Comparison of ENCODE assay signal across 7 mouse cellular contexts in the genomic region with DNA sequence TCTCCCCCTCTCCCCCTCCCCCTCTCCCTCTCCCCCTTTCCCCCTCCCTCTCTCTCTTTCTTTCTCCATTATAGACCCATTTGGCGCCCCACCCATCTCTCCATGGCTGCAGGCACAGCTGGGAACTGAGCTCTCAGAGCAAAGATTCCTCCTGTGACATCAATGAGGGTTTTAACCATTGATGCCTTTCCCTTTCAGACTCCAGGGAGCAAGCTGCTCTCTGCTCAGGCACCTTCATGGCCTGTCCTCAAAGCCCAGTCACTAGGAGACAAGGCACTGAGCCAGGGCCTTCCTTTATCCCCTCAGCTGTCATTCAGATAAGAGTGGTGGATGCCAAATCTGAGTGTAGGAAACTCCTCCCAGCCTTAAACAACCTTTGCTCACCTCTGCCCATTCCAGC. TPM values are rescaled to one million over a fixed set of nuclear protein-coding genes. Genes with fewer than 3 reads are reported as not detected.
A peak's percentile ranks its signal among the peaks of the same experiment; 100 is the strongest.
DNase-seq lines count a peak whose midpoint lies in the region; ATAC-seq lines count a peak whose summit lies in the region.

No protein-coding gene starts in this region.

- 0 out of 2 replicates have a peak overlapping the region, but pooled peaks have one; percentile 61 for H3K27ac ChIP-seq in neural tube, embryonic 15.5 days (replicated peaks)

- no peaks in the 10 kb centered on the region for H3K9me3 ChIP-seq in neural tube, embryonic 15.5 days (replicated peaks)

- peak; percentile 72 for ATAC-seq in neural tube, embryonic 15.5 days (ENCODE audit: low FRiP score)
- no peak for ATAC-seq in megakaryocyte, adult 5-6 weeks (ENCODE audit: poor library complexity, severe bottlenecking)

- no peaks in the 10 kb centered on the region for H3K27me3 ChIP-seq in neural tube, embryonic 15.5 days (replicated peaks)

- no peak overlapping the region for H3K4me2 ChIP-seq in neural tube, embryonic 15.5 days

- H3K4me3 ChIP-seq in neural tube, embryonic 15.5 days (replicated peaks) = no peak overlapping the region

- H3K9ac ChIP-seq in neural tube, embryonic 15.5 days (replicated peaks) = no peak overlapping the region

- DNase-seq in urinary bladder, postnatal 14 days (ENCODE audit: low spot score) = peak; percentile 5
- no peak for DNase-seq in urinary bladder, adult 2 months (ENCODE audit: low spot score)
- peak; percentile 77 for DNase-seq in heart, adult 8-10 months (ENCODE audit: low spot score)
- peak; percentile 36 to 52 for DNase-seq in kidney, postnatal 25 days
- DNase-seq in frontal cortex, postnatal 25 days (ENCODE audit: low spot score in 2 of 2) = no peak

- peaks cover 18% of the 10 kb centered on the region for H3K4me1 ChIP-seq in neural tube, embryonic 15.5 days

- H3K36me3 ChIP-seq in neural tube, embryonic 15.5 days = no peaks in the 10 kb centered on the region

- no CpG with 5 or more reads among the region's 1 CpGs for WGBS in neural tube, embryonic 15.5 days

RNA-seq across cellular contexts. Expression of gene Gm45716, which starts 56.8 kb away (rescaled TPM):
- polyA plus RNA-seq in urinary bladder, adult 2 months (2012; rRNA removed) = 2.4 and 3.5 TPM in 2 replicates
- total RNA-seq in heart, adult 8-10 months (2022) = 1 to 10 TPM; 5.7 to 7.4 (median 7.1) TPM
- 16.9 and 19.2 TPM in 2 replicates for polyA plus RNA-seq in neural tube, embryonic 15.5 days (2015; fragmentation: Nextera tagmentation; extraction: Ambion mirVana)
- 4.5 and 4.8 TPM in 2 replicates for total RNA-seq in megakaryocyte, adult 5-6 weeks (2015)
- 5.6 and 6.9 TPM in 2 replicates for total RNA-seq in megakaryocyte, adult 5-6 weeks (2017)

Comparison
In these comparisons a context has a peak if more than half of its experiments do, and no peak if none do; other contexts are left out.
1. DNase-seq: peak in urinary bladder, postnatal 14 days (single experiment), heart, adult 8-10 months (single experiment) and kidney, postnatal 25 days (2 of 2); none in urinary bladder, adult 2 months (single experiment) and frontal cortex, postnatal 25 days (0 of 2).